Mouse (Mus musculus) embryonic facial prominence, embryonic 15.5 days (tissue): ENCODE data around the gene Lhfpl2. TPM values are rescaled to one million over a fixed set of nuclear protein-coding genes. Genes with fewer than 3 reads are reported as not detected.

Experiments used
- ATAC-seq: fragments of 200-750 bp; cut with Nextera tagmentation; 2 replicates; pipeline ENCODE4 v1.8.0; 2017; ENCODE audit warnings: low read depth, moderate TSS enrichment; ENCODE audit not compliant: insufficient number of reproducible peaks, low FRiP score, low TSS enrichment
- H3K27ac ChIP-seq: fragments of 300-500 bp; sonication (generic); replicated peaks from 2 replicates; pipeline ENCODE4 v1.5.1; 2015; ENCODE audit warnings: mild to moderate bottlenecking, inconsistent platforms
- H3K27me3 ChIP-seq: fragments of 300-500 bp; sonication (generic); 2 replicates; pipeline ENCODE4 v1.6.1; 2015; ENCODE audit warnings: inconsistent platforms
- H3K36me3 ChIP-seq: fragments of 300-500 bp; sonication (generic); 2 replicates; pipeline ENCODE4 v1.6.1; 2015; ENCODE audit warnings: mild to moderate bottlenecking, inconsistent platforms
- H3K4me1 ChIP-seq: fragments of 300-500 bp; sonication (generic); 2 replicates; pipeline ENCODE4 v1.6.1; 2015; ENCODE audit warnings: inconsistent platforms
- H3K4me2 ChIP-seq: fragments of 300-500 bp; sonication (generic); replicated peaks from 2 replicates; pipeline ENCODE4 v1.6.1; 2015; ENCODE audit warnings: mild to moderate bottlenecking, inconsistent platforms
- H3K4me3 ChIP-seq: fragments of 300-500 bp; sonication (generic); replicated peaks from 2 replicates; pipeline ENCODE4 v1.5.1; 2015; ENCODE audit warnings: mild to moderate bottlenecking, inconsistent platforms
- H3K9ac ChIP-seq: fragments of 300-500 bp; sonication (generic); 2 replicates; pipeline ENCODE4 v1.6.1; 2015; ENCODE audit warnings: inconsistent platforms
- H3K9me3 ChIP-seq: fragments of 300-500 bp; sonication (generic); replicated peaks from 2 replicates; pipeline ENCODE4 v1.6.1; 2016; ENCODE audit warnings: inconsistent platforms
- WGBS: fragments of 180-500 bp; shearing (Covaris S2); methylation state at CpG from one replicate; pipeline ENCODE4 v1.1.7; 2015; 5-methylcytosine and 5-hydroxymethylcytosine counted together
- polyA plus RNA-seq: library from polyadenylated mRNA; unstranded; fragments of >200 nt; fragmentation: Nextera tagmentation; extraction: Ambion mirVana; gene quantifications from 2 replicates; pipeline ENCODE4 v1.2.1, GENCODE M21; 2015

Gene Lhfpl2
- polyA plus RNA-seq, 1 experiment from 2014 or later = 77.0 TPM

GRCm38 (mm10) chr13:94199829-94200228 lies 142.2 kb downstream of the Lhfpl2 start:
- no peak for ATAC-seq
- H3K36me3 ChIP-seq = peaks cover 13% of the 10 kb centered on the region
- H3K27me3 ChIP-seq = no peaks in the 10 kb centered on the region
- H3K9ac ChIP-seq = no peak overlapping the region
- no peaks in the 10 kb centered on the region for H3K9me3 ChIP-seq
- H3K4me1 ChIP-seq = no peaks in the 10 kb centered on the region
- H3K27ac ChIP-seq = 0 out of 2 replicates have a peak overlapping the region, but pooled peaks have one; percentile 28
- no peak overlapping the region for H3K4me2 ChIP-seq
- no peak overlapping the region for H3K4me3 ChIP-seq
- WGBS = 60% methylated on average over 8 of the region's 8 CpGs

GRCm38 (mm10) chr13:94205234-94205633 lies 147.6 kb downstream of the Lhfpl2 start:
- Histone ChIP-seq H3K9me3 (no peaks in the 10 kb centered on the region), H3K4me3 (no peak overlapping the region), H3K27ac (no peak overlapping the region), H3K36me3 (peaks cover 25% of the 10 kb centered on the region), H3K4me1 (no peaks in the 10 kb centered on the region), H3K4me2 (no peak overlapping the region), H3K9ac (no peak overlapping the region), H3K27me3 (no peaks in the 10 kb centered on the region)
- WGBS = 8% methylated on average over 6 of the region's 6 CpGs
- no peak for ATAC-seq

DNA sequence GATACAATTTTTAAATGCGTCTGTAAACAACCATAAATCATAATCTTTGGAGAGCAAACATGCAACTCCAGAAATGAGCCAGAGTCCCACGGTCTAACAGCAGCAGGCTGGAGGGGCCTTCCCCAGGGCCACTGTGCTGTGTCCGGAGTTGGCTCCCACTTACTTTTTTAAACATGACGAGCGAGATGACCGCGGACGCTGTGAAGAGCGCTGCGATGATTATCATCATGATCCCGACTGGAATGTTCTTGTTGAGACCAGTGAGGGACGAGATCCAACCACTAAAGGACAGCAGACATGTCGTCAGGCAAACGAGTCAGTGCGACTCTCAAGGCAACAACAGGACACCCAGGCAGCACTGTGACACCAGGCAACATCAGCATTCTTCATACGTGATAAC lies 150.4 kb downstream of the Lhfpl2 start:
- 97% methylated on average over 16 of the region's 16 CpGs for WGBS

GRCm38 (mm10) chr13:94208892-94209291 lies 151.3 kb downstream of the Lhfpl2 start:
- ATAC-seq = no peak
- Histone ChIP-seq H3K27ac (no peak overlapping the region), H3K4me3 (no peak overlapping the region), H3K4me1 (peaks cover 8% of the 10 kb centered on the region), H3K27me3 (no peaks in the 10 kb centered on the region), H3K9me3 (no peaks in the 10 kb centered on the region), H3K36me3 (peaks cover 23% of the 10 kb centered on the region), H3K4me2 (no peak overlapping the region), H3K9ac (no peak overlapping the region)

More for the DNA sequence above, 150.4 kb downstream of the Lhfpl2 start:
- peaks cover 25% of the 10 kb centered on the region for H3K36me3 ChIP-seq
- no peaks in the 10 kb centered on the region for H3K27me3 ChIP-seq
- H3K4me3 ChIP-seq = no peak overlapping the region
- no peak for ATAC-seq
- H3K4me2 ChIP-seq = no peak overlapping the region
- H3K4me1 ChIP-seq = peaks cover 8% of the 10 kb centered on the region
- no peak overlapping the region for H3K27ac ChIP-seq
- no peaks in the 10 kb centered on the region for H3K9me3 ChIP-seq
- no peak overlapping the region for H3K9ac ChIP-seq

DNA sequence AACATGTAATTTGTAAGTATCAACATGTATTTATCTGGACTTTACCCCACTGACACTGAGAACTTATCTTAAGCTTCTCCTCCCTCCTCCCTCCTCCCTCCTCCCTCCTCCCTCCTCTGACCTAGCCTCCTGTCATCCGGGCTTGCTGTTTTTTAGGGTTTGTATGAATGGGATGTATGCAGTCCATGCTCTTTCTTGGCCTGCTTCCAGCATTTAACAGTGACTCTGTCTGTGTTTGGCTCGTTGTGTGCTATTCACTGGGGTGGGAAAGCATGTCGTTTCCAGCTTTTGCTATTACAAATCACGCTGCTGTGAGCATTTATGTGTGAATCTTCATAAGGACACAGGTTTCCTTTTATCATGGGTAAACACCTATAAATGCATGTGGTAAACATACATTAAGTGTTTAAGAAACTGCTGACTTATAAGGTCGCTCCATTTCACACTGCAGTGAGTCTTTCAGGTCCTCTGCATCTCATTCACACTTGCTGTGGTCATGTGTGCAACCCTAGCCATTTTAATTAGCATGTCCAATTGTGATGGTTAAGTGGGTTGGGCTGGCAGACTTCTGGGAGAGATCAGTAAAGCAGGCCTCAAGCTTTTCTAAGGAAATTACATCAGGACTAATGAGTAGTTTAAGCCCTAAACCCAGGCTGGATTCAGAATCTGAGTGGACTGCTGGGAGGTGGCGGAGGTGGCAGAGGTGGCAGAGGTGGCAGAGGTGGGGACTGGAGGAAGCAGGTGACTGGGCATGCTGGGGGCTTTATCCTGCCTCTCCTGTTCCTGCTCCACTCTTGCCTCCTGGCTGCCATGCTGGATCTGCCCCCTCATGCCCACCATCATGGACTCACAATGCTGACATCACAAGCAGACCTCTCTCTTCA lies 153.9 kb downstream of the Lhfpl2 start:
- peaks cover 27% of the 10 kb centered on the region for H3K36me3 ChIP-seq
- H3K4me3 ChIP-seq = no peak overlapping the region
- peaks cover 8% of the 10 kb centered on the region for H3K4me1 ChIP-seq
- no peaks in the 10 kb centered on the region for H3K9me3 ChIP-seq
- no peak for ATAC-seq
- H3K9ac ChIP-seq = no peak overlapping the region
- 40% methylated on average over 6 of the region's 6 CpGs for WGBS
- no peak overlapping the region for H3K27ac ChIP-seq
- no peak overlapping the region for H3K4me2 ChIP-seq
- H3K27me3 ChIP-seq = no peaks in the 10 kb centered on the region

- H3K27me3 ChIP-seq = no peaks in the 10 kb centered on the region
- H3K27ac ChIP-seq = no peak overlapping the region
- peaks cover 8% of the 10 kb centered on the region for H3K4me1 ChIP-seq
- 89% methylated on average over 2 of the region's 2 CpGs for WGBS
- no peak overlapping the region for H3K9ac ChIP-seq
- peaks cover 27% of the 10 kb centered on the region for H3K36me3 ChIP-seq
- H3K9me3 ChIP-seq = no peaks in the 10 kb centered on the region
- no peak overlapping the region for H3K4me3 ChIP-seq
- ATAC-seq = no peak
- H3K4me2 ChIP-seq = no peak overlapping the region
Measured at GRCm38 (mm10) chr13:94212179-94212578, 154.6 kb downstream of the Lhfpl2 start.

DNA sequence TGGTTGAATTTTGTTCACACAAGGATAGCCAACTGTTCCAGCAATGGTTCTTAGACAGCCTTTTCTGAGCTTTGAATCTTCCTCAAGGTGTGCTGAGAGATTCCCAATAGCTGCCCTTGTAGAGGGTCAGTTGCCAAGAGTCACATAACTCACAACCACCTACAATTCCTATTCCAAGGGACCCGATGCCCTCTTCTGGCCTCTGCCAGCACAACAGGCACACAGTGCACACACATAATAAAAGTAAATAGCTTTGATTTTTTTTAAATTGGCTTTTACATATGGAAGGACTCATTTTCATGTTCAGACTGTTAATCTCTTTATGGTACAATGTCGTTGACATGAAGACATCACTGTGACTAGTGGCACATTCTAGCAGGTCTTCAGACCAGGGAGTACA lies 155.1 kb downstream of the Lhfpl2 start:
- Histone ChIP-seq H3K9me3 (no peaks in the 10 kb centered on the region), H3K4me1 (peaks cover 8% of the 10 kb centered on the region), H3K4me3 (no peak overlapping the region), H3K4me2 (no peak overlapping the region), H3K27ac (no peak overlapping the region), H3K9ac (no peak overlapping the region), H3K27me3 (no peaks in the 10 kb centered on the region), H3K36me3 (peaks cover 27% of the 10 kb centered on the region)
- ATAC-seq = no peak
- 87% methylated on average over 2 of the region's 2 CpGs for WGBS

DNA sequence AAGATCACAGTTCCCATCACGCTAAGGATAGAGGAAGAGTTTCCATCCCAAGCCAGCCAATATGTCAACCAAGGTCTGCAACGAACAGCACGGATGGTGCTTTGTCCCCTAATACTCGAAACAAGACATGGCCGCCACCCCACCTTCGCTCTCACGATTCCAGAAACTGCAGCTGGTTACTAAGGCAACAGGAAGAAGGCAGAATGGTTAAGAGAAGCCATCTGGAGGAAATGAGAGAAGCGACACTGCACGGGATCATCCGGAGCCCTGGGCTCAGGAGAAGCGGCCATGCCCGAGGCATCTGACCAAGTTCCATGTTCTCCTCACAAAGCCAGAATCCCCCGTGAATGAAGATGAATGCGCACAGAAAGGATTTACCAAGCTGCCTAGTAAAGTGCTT lies 166.0 kb downstream of the Lhfpl2 start:
- Histone ChIP-seq H3K4me2 (no peak overlapping the region), H3K27ac (no peak overlapping the region), H3K9me3 (no peaks in the 10 kb centered on the region), H3K9ac (no peak overlapping the region), H3K4me3 (no peak overlapping the region), H3K27me3 (no peaks in the 10 kb centered on the region), H3K36me3 (peaks cover 16% of the 10 kb centered on the region), H3K4me1 (no peaks in the 10 kb centered on the region)
- WGBS = 69% methylated on average over 14 of the region's 14 CpGs
- no peak for ATAC-seq

- Histone ChIP-seq H3K27ac (no peak overlapping the region), H3K4me2 (no peak overlapping the region), H3K4me1 (no peaks in the 10 kb centered on the region), H3K27me3 (no peaks in the 10 kb centered on the region), H3K4me3 (no peak overlapping the region), H3K9me3 (no peaks in the 10 kb centered on the region), H3K9ac (no peak overlapping the region), H3K36me3 (peaks cover 16% of the 10 kb centered on the region)
- 95% methylated on average over 38 of the region's 38 CpGs for WGBS
- no peak for ATAC-seq
Measured at GRCm38 (mm10) chr13:94224717-94225705, 167.4 kb downstream of the Lhfpl2 start.

DNA sequence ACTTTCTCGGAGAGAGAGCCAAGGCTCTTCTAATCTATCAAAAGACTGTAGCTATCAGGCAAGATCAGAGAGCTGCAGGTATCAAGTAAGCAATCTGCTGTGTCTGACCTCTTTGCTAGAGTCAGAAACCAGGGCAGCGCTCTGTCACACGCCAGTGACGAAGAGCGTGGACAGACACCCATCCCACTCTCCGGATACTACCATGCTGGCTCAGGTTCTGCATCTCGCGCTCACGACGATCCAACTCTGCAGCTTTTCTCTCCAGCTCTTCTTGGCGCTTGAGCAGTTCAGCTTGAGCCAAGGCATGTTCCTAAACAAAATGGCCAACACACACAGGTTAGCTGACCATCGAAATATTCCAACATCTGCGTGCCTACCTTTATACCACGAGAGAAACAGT lies 174.3 kb downstream of the Lhfpl2 start:
- Histone ChIP-seq H3K9ac (no peak overlapping the region), H3K4me2 (no peak overlapping the region), H3K9me3 (no peaks in the 10 kb centered on the region), H3K27ac (no peak overlapping the region), H3K27me3 (no peaks in the 10 kb centered on the region), H3K36me3 (0 out of 2 replicates have a peak, but pooled peaks cover 3% of the 10 kb centered on the region), H3K4me3 (no peak overlapping the region), H3K4me1 (no peaks in the 10 kb centered on the region)
- no peak for ATAC-seq
- 88% methylated on average over 14 of the region's 14 CpGs for WGBS

DNA sequence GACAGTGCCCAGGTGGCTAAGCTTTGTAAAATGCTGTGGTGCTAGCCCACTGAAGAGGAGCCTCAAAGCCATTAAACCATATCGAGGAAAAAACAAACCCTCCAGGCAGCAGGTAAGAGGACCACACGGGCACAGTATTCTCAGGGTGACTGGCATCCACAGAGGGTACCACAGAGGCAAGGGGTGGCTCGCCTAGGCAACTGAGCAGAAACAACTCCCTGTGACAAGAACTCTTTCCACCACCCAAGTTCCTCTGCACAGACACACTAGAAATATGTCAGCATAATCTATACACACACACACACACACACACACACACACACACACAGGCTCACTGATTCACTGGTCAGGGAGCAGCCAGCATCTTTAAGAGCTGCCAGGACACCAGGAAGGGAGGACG lies 181.9 kb downstream of the Lhfpl2 start:
- Histone ChIP-seq H3K9ac (no peak overlapping the region), H3K4me2 (no peak overlapping the region), H3K27me3 (no peaks in the 10 kb centered on the region), H3K27ac (no peak overlapping the region), H3K9me3 (no peaks in the 10 kb centered on the region), H3K4me3 (no peak overlapping the region), H3K36me3 (no peaks in the 10 kb centered on the region), H3K4me1 (no peaks in the 10 kb centered on the region)
- WGBS = 55% methylated on average over 4 of the region's 4 CpGs
- ATAC-seq = no peak
